Mouse (Mus musculus): ENCODE results near the gene Hoxd12. TPM values are rescaled to one million over a fixed set of nuclear protein-coding genes. Genes with fewer than 3 reads are reported as not detected.

The Hoxd12 gene
- polyA plus RNA-seq, 1 experiment from 2014 or later: not detected

GRCm38 (mm10) chr2:74657251-74658023 is 17.4 kb upstream of the Hoxd12 start:
- no peak for ATAC-seq
- H3K4me3 ChIP-seq (replicated peaks): peak overlapping the region; percentile 28
- no peaks in the 10 kb centered on the region for H3K9me3 ChIP-seq
- H3K27ac ChIP-seq: peak overlapping the region; percentile 25; the same call in 1 of the 2 replicates
- H3K4me2 ChIP-seq (replicated peaks): no peak overlapping the region
- no peaks in the 10 kb centered on the region for H3K36me3 ChIP-seq
- peaks cover 12% of the 10 kb centered on the region for H3K4me1 ChIP-seq (replicated peaks)
- 2% methylated on average over 62 of the region's 62 CpGs for WGBS
- H3K27me3 ChIP-seq: peaks cover 88% of the 10 kb centered on the region
- 0 out of 2 replicates have a peak overlapping the region, but pooled peaks have one; percentile 28 for H3K9ac ChIP-seq (replicated peaks)

- Histone ChIP-seq H3K9me3 (no peaks in the 10 kb centered on the region), H3K4me1 (replicated peaks) (peaks cover 12% of the 10 kb centered on the region), H3K4me2 (replicated peaks) (no peak overlapping the region), H3K9ac (replicated peaks) (0 out of 2 replicates have a peak overlapping the region, but pooled peaks have one; percentile 28), H3K27ac (peak overlapping the region; percentile 40), H3K4me3 (replicated peaks) (peak overlapping the region; percentile 28), H3K27me3 (peaks cover 93% of the 10 kb centered on the region), H3K36me3 (no peaks in the 10 kb centered on the region)
- WGBS: under 1% methylated on average over 15 of the region's 15 CpGs
- no peak for ATAC-seq
Observed at GRCm38 (mm10) chr2:74658024-74658666, 16.7 kb upstream of the Hoxd12 start.

GRCm38 (mm10) chr2:74658667-74659371 is 16.0 kb upstream of the Hoxd12 start:
- Histone ChIP-seq H3K4me2 (replicated peaks) (no peak overlapping the region), H3K9me3 (no peaks in the 10 kb centered on the region), H3K36me3 (no peaks in the 10 kb centered on the region), H3K27ac (peak overlapping the region; percentile 40), H3K27me3 (peaks cover 97% of the 10 kb centered on the region), H3K9ac (replicated peaks) (no peak overlapping the region), H3K4me3 (replicated peaks) (peak overlapping the region; percentile 28), H3K4me1 (replicated peaks) (peaks cover 12% of the 10 kb centered on the region)
- no peak for ATAC-seq
- under 1% methylated on average over 47 of the region's 47 CpGs for WGBS

DNA sequence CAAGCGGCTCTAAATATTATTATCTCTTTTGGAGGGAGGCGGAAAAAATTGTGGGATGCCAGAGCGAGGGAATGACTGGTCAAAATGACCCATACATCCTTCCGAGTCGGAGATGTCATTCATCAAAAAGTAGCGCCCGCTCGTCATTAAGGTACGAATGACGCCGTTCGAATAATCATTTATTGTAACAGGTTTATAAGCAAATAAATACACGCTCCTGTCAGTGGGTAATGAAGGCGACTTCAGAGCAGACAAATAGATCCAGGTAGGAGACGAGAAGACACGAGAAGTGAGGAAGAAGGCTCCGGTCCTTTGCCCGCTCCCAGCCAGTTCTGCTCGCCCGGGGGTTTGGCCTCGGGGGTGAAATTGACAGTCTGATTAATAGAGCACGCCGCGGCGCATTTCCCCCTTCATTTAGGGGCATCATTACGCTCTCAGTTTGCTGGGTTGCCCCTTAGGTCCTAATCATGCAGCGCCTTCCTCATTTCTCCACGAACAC is 15.3 kb upstream of the Hoxd12 start, which contains the start of gene Evx2:
Gene Evx2, minus strand, starts transcription at position 51 of the 499 bp plus-strand sequence.
- Histone ChIP-seq H3K4me1 (replicated peaks) (peaks cover 12% of the 10 kb centered on the region), H3K27ac (peak within 1 kb of the TSS; percentile 40), H3K4me3 (replicated peaks) (peak within 1 kb of the TSS; percentile 28), H3K36me3 (no peaks in the 10 kb centered on the region), H3K9me3 (no peaks in the 10 kb centered on the region), H3K27me3 (peaks cover 97% of the 10 kb centered on the region), H3K9ac (replicated peaks) (no peak within 1 kb of the TSS), H3K4me2 (replicated peaks) (no peak within 1 kb of the TSS)
- 3% methylated on average over 28 of the region's 28 CpGs for WGBS
- ATAC-seq: no peak

GRCm38 (mm10) chr2:74660421-74661375 is 14.1 kb upstream of the Hoxd12 start:
- Histone ChIP-seq H3K9me3 (no peaks in the 10 kb centered on the region), H3K4me1 (replicated peaks) (peaks cover 8% of the 10 kb centered on the region), H3K4me2 (replicated peaks) (no peak overlapping the region; the same call in 1 of the 2 replicates), H3K9ac (replicated peaks) (no peak overlapping the region), H3K4me3 (replicated peaks) (peak overlapping the region; percentile 16), H3K27me3 (peaks cover 96% of the 10 kb centered on the region), H3K36me3 (no peaks in the 10 kb centered on the region), H3K27ac (no peak overlapping the region)
- WGBS: 4% methylated on average over 30 of the region's 30 CpGs
- ATAC-seq: peak; percentile 24; the same call in 1 of the 2 replicates

DNA sequence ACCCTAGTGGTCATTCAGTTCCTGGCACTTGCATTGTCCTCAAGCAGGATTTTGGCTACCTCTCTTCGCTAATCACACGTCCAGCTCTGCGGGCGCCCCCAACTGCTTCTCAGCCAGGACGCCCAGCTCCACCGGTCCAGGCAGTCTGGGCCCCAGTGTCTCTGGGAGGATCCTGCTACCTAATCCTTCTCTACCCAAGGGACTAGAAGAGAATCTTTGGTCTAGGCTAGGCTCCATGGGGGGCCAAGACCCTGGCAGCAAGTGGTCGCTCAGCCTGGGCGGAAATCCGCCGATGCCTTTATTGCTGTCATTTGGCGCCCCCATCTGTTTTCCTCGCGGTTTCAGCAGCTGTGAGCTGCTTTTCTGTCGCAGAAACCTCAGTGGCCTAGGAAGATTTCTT is 13.1 kb upstream of the Hoxd12 start:
- H3K9me3 ChIP-seq: no peaks in the 10 kb centered on the region
- H3K4me3 ChIP-seq (replicated peaks): peak overlapping the region; percentile 8; the same call in 1 of the 2 replicates
- no peak overlapping the region for H3K9ac ChIP-seq (replicated peaks)
- 0% methylated on average over 14 of the region's 14 CpGs for WGBS
- peaks cover 96% of the 10 kb centered on the region for H3K27me3 ChIP-seq
- H3K27ac ChIP-seq: no peak overlapping the region
- peak; percentile 73 for ATAC-seq
- H3K36me3 ChIP-seq: no peaks in the 10 kb centered on the region
- H3K4me2 ChIP-seq (replicated peaks): peak overlapping the region; percentile 34
- peaks cover 2% of the 10 kb centered on the region; the same call in 1 of the 2 replicates for H3K4me1 ChIP-seq (replicated peaks)

DNA sequence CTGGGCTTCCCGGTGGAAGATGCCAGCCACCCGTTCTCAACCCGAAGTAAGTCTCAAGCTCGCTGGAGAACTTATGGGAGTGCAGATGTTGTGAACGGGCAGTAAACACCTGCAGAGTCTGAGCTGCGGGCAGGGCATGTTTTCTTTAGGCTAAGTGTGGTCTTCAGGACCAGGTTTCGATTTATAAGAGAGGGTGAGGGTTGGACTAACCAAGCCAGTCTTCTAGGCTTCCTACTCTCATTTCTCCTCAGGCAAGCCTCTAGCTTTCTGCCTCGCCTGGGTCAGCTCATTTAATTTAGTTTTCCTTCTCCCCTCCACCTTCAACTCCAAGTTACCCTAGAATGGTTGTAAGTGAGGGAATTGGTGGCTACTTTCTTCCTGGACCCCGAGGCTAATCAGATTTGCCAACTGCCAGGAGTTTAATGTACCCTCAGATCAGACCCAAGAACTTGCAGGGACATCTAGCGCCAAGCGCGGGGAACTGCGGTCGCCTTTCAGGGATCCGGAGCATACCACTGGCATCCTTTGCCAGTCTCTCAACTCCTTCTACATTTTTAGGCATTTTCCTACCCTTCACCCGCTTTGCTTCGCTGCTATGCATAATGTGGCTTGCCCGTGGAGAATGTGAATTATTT is 11.4 kb upstream of the Hoxd12 start:
- Histone ChIP-seq H3K9ac (replicated peaks) (no peak overlapping the region), H3K4me1 (replicated peaks) (peaks cover 7% of the 10 kb centered on the region), H3K4me2 (replicated peaks) (no peak overlapping the region), H3K27ac (no peak overlapping the region), H3K9me3 (no peaks in the 10 kb centered on the region), H3K36me3 (no peaks in the 10 kb centered on the region), H3K4me3 (replicated peaks) (no peak overlapping the region), H3K27me3 (peaks cover 99% of the 10 kb centered on the region)
- 5% methylated on average over 18 of the region's 18 CpGs for WGBS
- no peak for ATAC-seq

- ATAC-seq: no peak
- Histone ChIP-seq H3K9me3 (no peaks in the 10 kb centered on the region), H3K27ac (no peak overlapping the region), H3K9ac (replicated peaks) (no peak overlapping the region), H3K4me3 (replicated peaks) (no peak overlapping the region), H3K36me3 (no peaks in the 10 kb centered on the region), H3K27me3 (peaks cover 98% of the 10 kb centered on the region), H3K4me1 (replicated peaks) (peaks cover 10% of the 10 kb centered on the region), H3K4me2 (replicated peaks) (no peak overlapping the region)
- 1% methylated on average over 7 of the region's 7 CpGs for WGBS
Observed at GRCm38 (mm10) chr2:74666411-74666810, 8.4 kb upstream of the Hoxd12 start.

GRCm38 (mm10) chr2:74667191-74667841 is 7.5 kb upstream of the Hoxd12 start:
- Histone ChIP-seq H3K9ac (replicated peaks) (no peak overlapping the region), H3K4me3 (replicated peaks) (no peak overlapping the region), H3K27ac (no peak overlapping the region), H3K4me2 (replicated peaks) (no peak overlapping the region), H3K4me1 (replicated peaks) (peaks cover 7% of the 10 kb centered on the region), H3K36me3 (no peaks in the 10 kb centered on the region), H3K9me3 (no peaks in the 10 kb centered on the region), H3K27me3 (peaks cover 98% of the 10 kb centered on the region)
- WGBS: 1% methylated on average over 36 of the region's 36 CpGs
- ATAC-seq: no peak

DNA sequence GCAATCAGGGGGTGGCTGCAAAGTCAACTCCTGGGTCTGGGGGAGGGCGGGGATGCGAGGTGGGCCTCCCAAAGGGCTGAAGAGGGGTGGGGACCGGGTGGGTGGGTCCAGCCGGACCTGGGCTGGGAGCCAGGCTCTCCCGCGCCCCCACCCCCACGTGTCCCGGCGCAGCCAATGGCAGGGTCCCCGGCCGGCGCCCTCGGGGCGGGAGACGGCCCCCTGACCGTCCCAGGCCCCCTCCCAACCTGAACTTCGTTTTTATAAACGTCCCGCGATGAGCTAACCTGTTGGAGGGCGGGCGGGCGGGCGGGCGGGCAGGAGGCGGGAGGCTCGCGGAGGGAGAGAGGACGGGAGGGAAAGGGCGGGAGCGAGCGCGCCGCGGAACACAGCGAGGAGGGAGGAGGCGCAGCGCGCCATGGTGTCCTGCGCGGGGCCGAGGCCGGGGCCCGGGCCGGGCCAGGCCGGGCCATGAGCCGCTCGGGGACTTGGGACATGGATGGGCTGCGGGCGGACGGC is 6.9 kb upstream of the Hoxd12 start, which contains the start of gene Hoxd13:
Gene Hoxd13, plus strand, starts transcription at position 469 of the 516 bp plus-strand sequence.
- Histone ChIP-seq H3K9ac (replicated peaks) (0 out of 2 replicates have a peak within 1 kb of the TSS, but pooled peaks have one; percentile 32), H3K4me1 (replicated peaks) (peaks cover 11% of the 10 kb centered on the region)

More for the DNA sequence above, 6.9 kb upstream of the Hoxd12 start, which contains the start of gene Hoxd13:
- Histone ChIP-seq H3K27me3 (peaks cover 98% of the 10 kb centered on the region), H3K36me3 (no peaks in the 10 kb centered on the region), H3K4me2 (replicated peaks) (peak within 1 kb of the TSS; percentile 49), H3K9me3 (no peaks in the 10 kb centered on the region), H3K4me3 (replicated peaks) (peak within 1 kb of the TSS; percentile 27), H3K27ac (no peak within 1 kb of the TSS)
- peak; percentile 47; the same call in 1 of the 2 replicates for ATAC-seq
- WGBS: 0% methylated on average over 8 of the region's 51 CpGs
